Mouse (Mus musculus) frontal cortex, postnatal 10 days (tissue): ENCODE results near the gene Enah.

Experiments
- DNase-seq, 2 experiments: peaks; one replicate each; pipeline ENCODE4 v3.0.0; 2022; ENCODE audit warnings: low spot score in 2 of 2, mixed read lengths in 1 of 2

Enah gene

GRCm38 (mm10) chr1:181848210-181848609 is 171.6 kb downstream of the Enah start:
- DNase-seq: no peak

GRCm38 (mm10) chr1:181847396-181847795 is 172.4 kb downstream of the Enah start:
- DNase-seq: no peak
